Mouse (Mus musculus) cerebellum, postnatal 14 days (tissue): ENCODE data around the gene Csrp1.

Experiments used
- DNase-seq, 2 experiments: peaks; one replicate each; pipeline ENCODE4 v3.0.0; 2021; ENCODE audit warnings: mixed read lengths in 2 of 2

Gene Csrp1

GRCm38 (mm10) chr1:135778780-135779535 lies 59.1 kb downstream of the Csrp1 start, which contains the start of gene Tnni1:
Gene Tnni1, plus strand, starts transcription at chr1:135779434.
- DNase-seq = peak in 1 of 2 experiments; percentile 40

GRCm38 (mm10) chr1:135780649-135781048 lies 60.8 kb downstream of the Csrp1 start:
- DNase-seq = no peak

DNA sequence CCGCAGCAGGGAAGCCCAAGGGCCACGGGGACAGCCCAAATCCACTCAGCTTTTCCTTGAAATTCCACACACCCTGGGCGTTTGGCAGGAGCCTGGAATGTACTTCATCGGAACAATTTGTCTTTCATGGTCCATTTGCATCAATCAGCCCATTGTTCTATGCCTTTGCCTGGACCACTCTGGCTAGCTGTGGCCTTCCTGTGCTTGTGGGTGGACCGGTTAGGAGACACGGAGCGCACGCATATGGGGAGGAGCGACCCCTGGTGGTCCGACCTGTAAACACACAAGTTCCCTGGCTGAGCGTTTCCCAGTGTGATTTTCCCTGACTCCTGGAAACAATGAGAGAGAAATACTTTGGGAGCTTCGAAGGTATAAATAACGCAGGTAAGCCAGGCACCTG lies 61.4 kb downstream of the Csrp1 start:
- DNase-seq = peak; percentile 82 to 86

DNA sequence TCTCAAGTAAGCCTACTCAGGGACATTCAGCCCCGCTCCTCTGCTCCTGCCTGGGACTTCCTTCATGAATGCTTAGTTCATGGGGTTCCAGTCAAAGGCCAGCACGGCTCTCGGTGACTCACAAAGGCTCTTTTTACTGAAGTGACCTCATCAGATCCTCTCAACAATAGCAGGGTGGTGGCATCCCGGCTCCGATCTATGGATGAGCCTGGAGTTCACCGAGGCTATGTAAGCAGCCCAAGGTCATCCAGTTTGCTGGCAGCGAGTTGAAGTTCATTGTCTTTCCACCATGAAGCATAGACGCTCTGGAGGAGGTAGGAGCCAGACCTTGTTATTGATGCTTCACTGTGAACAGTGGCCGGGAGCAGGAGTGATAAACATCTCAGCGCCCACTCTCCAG lies 63.0 kb downstream of the Csrp1 start:
- no peak for DNase-seq

- peak; percentile 82 to 89 for DNase-seq
These were observed 67.9 kb downstream of the Csrp1 start for GRCm38 (mm10) chr1:135787799-135788198.

- DNase-seq = peak in 1 of 2 experiments; percentile 24
These were observed 68.8 kb downstream of the Csrp1 start for GRCm38 (mm10) chr1:135788708-135789107.

DNA sequence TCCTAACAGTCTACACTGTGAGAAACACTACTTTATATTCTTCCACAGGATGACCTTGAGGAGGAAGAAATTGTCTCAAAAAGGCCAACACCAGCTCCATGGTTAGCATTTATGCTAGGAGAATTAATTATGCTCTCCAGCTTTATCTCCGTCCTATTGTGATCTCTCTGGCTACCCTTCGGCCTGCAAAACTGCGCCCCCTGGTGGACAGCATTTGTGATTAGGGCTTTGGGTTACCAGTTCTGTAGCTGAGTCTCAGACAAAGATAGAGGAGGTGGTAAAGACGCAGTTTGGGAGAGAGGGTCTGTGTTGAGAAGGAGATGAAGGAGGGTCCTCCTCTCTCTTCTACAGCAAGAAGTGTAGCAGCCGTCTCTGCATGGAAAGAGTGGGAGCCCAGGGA lies 70.0 kb downstream of the Csrp1 start:
- DNase-seq = peak; percentile 84 to 91

GRCm38 (mm10) chr1:135792143-135792939 lies 72.5 kb downstream of the Csrp1 start:
- DNase-seq = no peak

DNA sequence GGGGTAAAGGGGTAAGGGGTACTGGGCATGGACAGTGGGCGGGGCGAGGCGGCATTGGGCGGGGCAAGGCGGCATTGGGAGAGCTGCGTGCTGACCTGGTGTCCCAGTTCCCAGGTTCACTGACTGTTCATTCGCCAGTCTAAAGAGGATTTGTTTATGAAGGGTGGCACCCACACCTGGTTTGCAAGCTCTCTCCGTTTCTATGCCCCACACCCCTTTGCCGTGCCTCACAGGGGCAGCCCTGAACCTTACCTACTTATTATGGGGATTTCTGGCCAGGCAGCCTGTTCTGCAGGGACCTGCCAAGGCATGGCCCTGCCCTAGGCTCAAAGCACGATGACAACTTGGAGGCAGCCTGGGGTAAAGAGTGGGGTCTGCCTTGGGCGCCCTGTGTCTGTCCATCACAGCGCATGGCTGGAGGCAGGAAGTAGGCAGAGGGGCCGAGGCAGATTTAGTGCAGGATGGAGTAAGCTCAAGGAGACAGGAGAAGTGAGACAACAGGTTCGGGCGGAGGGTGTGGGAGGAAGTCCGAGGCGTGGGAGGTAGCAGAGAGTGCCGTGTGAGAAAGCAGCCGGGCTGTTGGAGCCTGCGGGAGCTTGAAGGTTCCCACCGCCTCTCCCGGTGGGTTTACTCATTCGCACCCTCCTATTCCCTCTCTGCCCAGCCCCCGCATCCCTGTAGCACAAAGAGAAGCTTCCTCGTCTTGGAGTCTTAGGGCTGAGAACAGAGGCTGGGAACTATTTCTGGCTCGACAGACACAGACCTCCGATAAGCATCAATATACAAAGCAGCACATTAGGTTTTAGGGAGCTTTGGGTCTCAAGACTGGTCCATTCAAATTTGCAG lies 73.7 kb downstream of the Csrp1 start:
- DNase-seq = no peak

DNA sequence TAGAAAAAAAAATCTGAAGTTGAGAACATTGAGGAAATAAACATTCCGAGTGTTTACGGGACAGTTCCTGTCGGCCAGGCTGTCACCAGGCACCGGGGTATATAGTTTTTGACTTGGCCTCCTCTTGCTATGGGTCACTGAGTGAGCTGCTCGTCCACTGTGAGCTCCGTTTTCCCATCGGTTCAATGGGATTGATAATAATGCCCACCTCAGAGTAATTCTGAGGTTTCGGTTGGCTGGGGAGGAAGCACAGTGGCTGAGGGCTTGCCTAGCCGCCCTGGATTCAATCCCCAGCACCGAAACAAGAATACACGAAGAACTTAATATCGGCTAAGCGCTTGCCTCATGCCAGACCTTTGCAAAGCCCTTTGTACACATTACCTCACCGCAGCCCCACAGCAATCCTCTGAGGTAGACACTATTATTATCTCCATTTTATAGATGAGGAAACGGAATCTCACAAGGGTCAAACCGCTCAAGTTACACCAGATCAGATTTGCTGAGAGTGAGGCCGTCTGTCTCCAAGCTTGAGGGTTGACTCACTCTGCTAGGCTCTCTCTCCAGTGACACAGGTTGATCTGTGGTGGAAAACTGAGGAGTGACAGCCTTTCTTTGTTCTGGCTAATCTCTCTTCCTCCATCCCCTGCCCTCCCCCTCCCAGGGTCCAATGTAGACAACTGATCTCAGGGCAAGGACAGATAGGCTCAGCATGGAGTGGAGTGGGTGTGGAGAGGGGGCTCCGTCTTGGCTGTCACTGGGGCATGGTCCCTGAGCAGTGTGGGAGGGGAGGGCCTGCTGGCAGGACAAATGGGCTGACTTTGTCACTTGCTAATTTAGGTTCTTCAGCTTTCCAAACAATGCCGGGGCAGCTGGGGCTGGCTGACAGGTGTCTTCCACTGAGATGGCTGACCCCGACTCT lies 74.6 kb downstream of the Csrp1 start:
- no peak for DNase-seq

DNA sequence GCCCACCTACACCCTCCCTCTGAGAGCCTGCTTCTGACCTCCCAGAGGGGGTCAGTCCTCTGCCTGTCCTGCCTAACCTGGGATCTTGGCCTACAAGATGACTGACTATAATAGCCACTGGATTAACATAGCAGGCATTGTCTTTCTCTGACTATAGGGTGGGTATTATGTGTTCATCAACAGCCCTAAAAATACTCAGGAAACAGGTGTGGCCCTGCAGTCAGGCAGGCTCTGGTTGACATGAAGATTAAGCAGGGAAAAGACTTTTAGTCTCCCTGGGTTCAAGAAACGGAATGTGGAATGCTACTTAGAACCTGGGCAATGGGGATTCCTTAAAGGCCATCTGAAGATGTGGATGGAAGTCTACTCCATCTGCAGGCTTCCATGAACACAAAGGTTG lies 78.6 kb downstream of the Csrp1 start:
- DNase-seq = no peak

GRCm38 (mm10) chr1:135799109-135799627 lies 79.3 kb downstream of the Csrp1 start:
- no peak for DNase-seq

- DNase-seq = peak; percentile 24 to 42
These were observed 80.5 kb downstream of the Csrp1 start for GRCm38 (mm10) chr1:135800192-135800950.
